Mouse (Mus musculus): ENCODE measurements around the gene Cptp.

- no peak for TF ChIP-seq GATA1 (IDR thresholded peaks at IDR 0.05; ENCODE audit: borderline replicate concordance, low read length)
- TF ChIP-seq FLI1 (IDR thresholded peaks at IDR 0.05; ENCODE audit: low read length) = no peak
These were observed 22.2 kb downstream of the Cptp start, which contains the start of gene Dvl1 for GRCm38 (mm10) chr4:155846871-155847578.
